Comparison of ENCODE assay signal across 8 mouse cellular contexts in the genomic region with DNA sequence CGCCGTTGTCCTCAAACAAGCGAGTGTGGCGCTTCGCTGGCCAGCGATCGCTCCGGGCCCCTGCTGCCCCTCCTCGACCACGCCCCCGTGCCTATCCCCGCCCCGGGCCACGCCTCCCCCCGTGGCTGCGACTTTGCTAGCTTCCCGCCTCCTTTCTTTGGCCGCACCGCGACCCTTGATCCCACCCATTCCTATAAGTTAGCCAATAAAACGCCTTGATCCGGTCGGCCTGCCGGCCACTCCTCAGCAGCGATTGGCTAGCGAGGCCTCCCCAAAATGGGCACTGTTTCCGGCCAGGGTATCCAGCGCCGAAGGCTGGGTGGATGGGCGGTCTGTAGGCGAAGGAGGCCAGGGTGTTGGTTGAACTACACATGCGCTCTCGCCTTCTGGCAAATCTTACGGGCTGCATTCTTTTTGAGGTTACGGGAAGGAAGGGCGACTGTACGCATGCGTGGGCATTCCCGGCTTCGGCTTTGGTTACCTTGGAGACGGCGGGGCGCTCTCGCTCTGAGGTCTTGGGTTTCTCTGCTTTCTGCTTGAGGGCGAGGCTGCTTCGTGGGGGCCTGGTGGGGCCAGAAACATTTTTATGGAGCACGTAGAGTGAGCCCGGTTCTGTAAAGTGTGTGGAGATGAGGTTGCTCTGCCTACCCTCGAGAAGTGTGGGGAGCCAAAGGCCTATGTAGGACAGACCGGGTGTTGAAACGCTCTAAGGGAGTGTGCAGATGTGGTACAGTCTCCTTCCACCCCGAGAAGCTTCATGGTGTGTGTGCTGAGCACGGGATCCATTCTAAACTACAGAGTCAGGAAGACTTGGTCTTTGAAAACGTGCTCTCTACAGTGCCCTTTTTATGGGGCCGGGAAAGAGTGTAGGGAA. TPM values are rescaled to one million over a fixed set of nuclear protein-coding genes. Genes with fewer than 3 reads are reported as not detected.
DNase-seq lines count a peak whose midpoint lies in the region; ATAC-seq and TF ChIP-seq lines count a peak whose summit lies in the region.

A gene (minus strand): TSS at position 127 of the 874 bp plus-strand sequence.

- H3K9me3 ChIP-seq in CH12.LX (replicated peaks; ENCODE audit: low read length), result no peaks in the 10 kb centered on the region
- no peaks in the 10 kb centered on the region for H3K9me3 ChIP-seq in forebrain, embryonic 11.5 days (ENCODE audit: control insufficient read depth, low read length)
- H3K9me3 ChIP-seq in heart, embryonic 16.5 days (replicated peaks; ENCODE audit: control insufficient read depth, low read length), result no peaks in the 10 kb centered on the region
- H3K9me3 ChIP-seq in liver, embryonic 15.5 days (replicated peaks), result no peaks in the 10 kb centered on the region
- no peaks in the 10 kb centered on the region for H3K9me3 ChIP-seq in neural tube, embryonic 12.5 days

- H3K27ac ChIP-seq in CH12.LX (ENCODE audit: insufficient read depth, low read depth), result peak within 1 kb of the TSS; percentile 53
- peak within 1 kb of the TSS; percentile 93 for H3K27ac ChIP-seq in forebrain, embryonic 11.5 days (ENCODE audit: low read depth, low read length)
- H3K27ac ChIP-seq in heart, embryonic 16.5 days (ENCODE audit: low read length), result peak within 1 kb of the TSS; percentile 90
- peak within 1 kb of the TSS; percentile 65 for H3K27ac ChIP-seq in liver, embryonic 15.5 days (replicated peaks)
- H3K27ac ChIP-seq in neural tube, embryonic 12.5 days, result peak within 1 kb of the TSS; percentile 74; the same call in 1 of the 2 replicates

- H3K4me2 ChIP-seq in CH12.LX (ENCODE audit: insufficient read depth, low read depth, poor library complexity, severe bottlenecking), result peak within 1 kb of the TSS; percentile 76
- H3K4me2 ChIP-seq in forebrain, embryonic 11.5 days (ENCODE audit: low read depth, low read length, severe bottlenecking), result peak within 1 kb of the TSS; percentile 71
- peak within 1 kb of the TSS; percentile 94 for H3K4me2 ChIP-seq in heart, embryonic 16.5 days (ENCODE audit: low read depth, low read length)
- peak within 1 kb of the TSS; percentile 97 for H3K4me2 ChIP-seq in liver, embryonic 15.5 days
- peak within 1 kb of the TSS; percentile 77 for H3K4me2 ChIP-seq in neural tube, embryonic 12.5 days (replicated peaks)

- H3K9ac ChIP-seq in CH12.LX (ENCODE audit: insufficient read depth, low read depth), result peak within 1 kb of the TSS; percentile 65
- peak within 1 kb of the TSS; percentile 63 for H3K9ac ChIP-seq in forebrain, embryonic 11.5 days (ENCODE audit: low read length)
- peak within 1 kb of the TSS; percentile 90 for H3K9ac ChIP-seq in heart, embryonic 16.5 days (ENCODE audit: low read length)
- peak within 1 kb of the TSS; percentile 63 for H3K9ac ChIP-seq in liver, embryonic 15.5 days
- peak within 1 kb of the TSS; percentile 73 for H3K9ac ChIP-seq in neural tube, embryonic 12.5 days

- no peaks in the 10 kb centered on the region for H3K27me3 ChIP-seq in CH12.LX (replicated peaks)
- no peaks in the 10 kb centered on the region for H3K27me3 ChIP-seq in forebrain, embryonic 11.5 days (ENCODE audit: control insufficient read depth, insufficient read depth, low read length)
- H3K27me3 ChIP-seq in heart, embryonic 16.5 days (ENCODE audit: control insufficient read depth, insufficient read depth, low read length), result no peaks in the 10 kb centered on the region
- H3K27me3 ChIP-seq in liver, embryonic 15.5 days, result peaks cover 12% of the 10 kb centered on the region; the same call in 1 of the 2 replicates
- no peaks in the 10 kb centered on the region for H3K27me3 ChIP-seq in neural tube, embryonic 12.5 days (replicated peaks)

- H3K36me3 ChIP-seq in CH12.LX (replicated peaks in 1 of 2; ENCODE audit: control insufficient read depth in 1 of 2, insufficient read depth in 1 of 2, low read length in 1 of 2), result no peaks in the 10 kb centered on the region
- no peaks in the 10 kb centered on the region for H3K36me3 ChIP-seq in forebrain, embryonic 11.5 days (ENCODE audit: control insufficient read depth, insufficient read depth, low read length)
- no peaks in the 10 kb centered on the region for H3K36me3 ChIP-seq in heart, embryonic 16.5 days (ENCODE audit: control insufficient read depth, insufficient read depth)
- no peaks in the 10 kb centered on the region for H3K36me3 ChIP-seq in liver, embryonic 15.5 days (replicated peaks)
- no peaks in the 10 kb centered on the region for H3K36me3 ChIP-seq in neural tube, embryonic 12.5 days

- H3K4me1 ChIP-seq in CH12.LX (ENCODE audit: control insufficient read depth in 1 of 2, insufficient read depth in 2 of 2), result peaks cover 15 to 54% of the 10 kb centered on the region in 2 experiments
- H3K4me1 ChIP-seq in forebrain, embryonic 11.5 days (replicated peaks; ENCODE audit: control insufficient read depth, insufficient read depth, low read length), result peaks cover 14% of the 10 kb centered on the region
- H3K4me1 ChIP-seq in heart, embryonic 16.5 days (ENCODE audit: control insufficient read depth, insufficient read depth, low read length), result peaks cover 27% of the 10 kb centered on the region
- peaks cover 30% of the 10 kb centered on the region for H3K4me1 ChIP-seq in liver, embryonic 15.5 days (replicated peaks)
- peaks cover 37% of the 10 kb centered on the region for H3K4me1 ChIP-seq in neural tube, embryonic 12.5 days

- TF ChIP-seq CTCF in CH12.LX (conservative IDR thresholded peaks at IDR 0.05 in 1 of 2, IDR thresholded peaks at IDR 0.05 in 1 of 2; ENCODE audit: low read depth in 2 of 2, low read length in 2 of 2), result no peak

- H3K79me2 ChIP-seq in CH12.LX (replicated peaks; ENCODE audit: control insufficient read depth, extremely low read depth, insufficient read depth, poor library complexity, severe bottlenecking), result peaks cover 37% of the 10 kb centered on the region

- 1% methylated on average over 55 of the region's 55 CpGs for WGBS in forebrain, embryonic 11.5 days
- WGBS in heart, embryonic 16.5 days, result under 1% methylated on average over 55 of the region's 55 CpGs
- 2% methylated on average over 55 of the region's 55 CpGs for WGBS in liver, embryonic 15.5 days (ENCODE audit: insufficient replicate concordance)
- under 1% methylated on average over 55 of the region's 55 CpGs for WGBS in neural tube, embryonic 12.5 days

- in situ Hi-C loops in CH12.LX (cut with MboI; ENCODE audit: low pct_ligation_motif_present, low pct_unique_long_range_greater_than_20kb, low sequenced_read_pairs), result no loop called here

- DNase-seq in CH12.LX (ENCODE audit: extremely low read depth), result peak; percentile 100
- peak; percentile 95 for DNase-seq in c-Kit-positive CD71-positive TER-119-negative erythroid progenitor cells, embryonic 14.5 days (ENCODE audit: low read depth)
- peak; percentile 100 for DNase-seq in forebrain, embryonic 11.5 days (ENCODE audit: low spot score)
- DNase-seq in kidney, postnatal 36 days, result peak; percentile 99 to 100
- DNase-seq in telencephalon, adult 2 months (ENCODE audit: low read depth, low spot score), result peak; percentile 99

- H3K4me3 ChIP-seq in CH12.LX (replicated peaks in 1 of 3; ENCODE audit: low read depth in 2 of 3, low read length in 2 of 3, poor library complexity in 1 of 3), result peak within 1 kb of the TSS; percentile 63 to 88 (median 81)
- H3K4me3 ChIP-seq in forebrain, embryonic 11.5 days (ENCODE audit: low read depth, low read length), result peak within 1 kb of the TSS; percentile 50
- peak within 1 kb of the TSS; percentile 79 for H3K4me3 ChIP-seq in heart, embryonic 16.5 days (ENCODE audit: low read length)
- H3K4me3 ChIP-seq in liver, embryonic 15.5 days (replicated peaks), result peak within 1 kb of the TSS; percentile 65
- peak within 1 kb of the TSS; percentile 59 for H3K4me3 ChIP-seq in neural tube, embryonic 12.5 days

- TF ChIP-seq RAD21 in CH12.LX (IDR thresholded peaks at IDR 0.05; ENCODE audit: low read depth, low read length), result no peak

- peak; percentile 94 for TF ChIP-seq POLR2A in CH12.LX (IDR thresholded peaks at IDR 0.05; ENCODE audit: low read depth, low read length)

- TF ChIP-seq EP300 in CH12.LX (IDR thresholded peaks at IDR 0.05; ENCODE audit: low read length), result no peak

- peak; percentile 99 for ATAC-seq in forebrain, embryonic 11.5 days (replicated peaks; ENCODE audit: low FRiP score)
- ATAC-seq in heart, embryonic 16.5 days (replicated peaks; ENCODE audit: extremely low read depth, insufficient read depth, low FRiP score), result peak; percentile 97
- ATAC-seq in liver, embryonic 15.5 days (ENCODE audit: insufficient read depth), result peak; percentile 96
- peak; percentile 99 for ATAC-seq in neural tube, embryonic 12.5 days (ENCODE audit: low FRiP score, low read depth)

- dilution Hi-C loops in CH12.LX (cut with MboI; ENCODE audit: extremely low pct_ligation_motif_present, extremely low pct_unique_long_range_greater_than_20kb, low sequenced_read_pairs), result no loop called here

TF ChIP-seq in CH12.LX, 34 proteins besides CTCF, POLR2A, EP300 and RAD21 (continues in another document):
- TF ChIP-seq CHD2 (IDR thresholded peaks at IDR 0.05; ENCODE audit: low read length), result peak; percentile 94
- no peak for TF ChIP-seq JUN (IDR thresholded peaks at IDR 0.05; ENCODE audit: insufficient read depth, low read depth, low read length)
- no peak for TF ChIP-seq ZKSCAN1 (IDR thresholded peaks at IDR 0.05; ENCODE audit: borderline replicate concordance, low read depth, low read length)
- peak; percentile 91; the same call in 1 of the 2 replicates for TF ChIP-seq E2F4 (IDR thresholded peaks at IDR 0.05; ENCODE audit: insufficient replicate concordance, low read depth, low read length)
- peak; percentile 91 for TF ChIP-seq TCF12 (IDR thresholded peaks at IDR 0.05; ENCODE audit: low read depth, low read length)
- TF ChIP-seq KAT2A (IDR thresholded peaks at IDR 0.05; ENCODE audit: insufficient replicate concordance, low read length), result peak; percentile 86; the same call in 1 of the 2 replicates
- no peak for TF ChIP-seq UBTF (IDR thresholded peaks at IDR 0.05; ENCODE audit: low read depth, low read length)
- TF ChIP-seq USF1 (IDR thresholded peaks at IDR 0.05; ENCODE audit: low read depth, low read length), result no peak; the same call in 1 of the 2 replicates
- peak; percentile 59 for TF ChIP-seq HCFC1 (IDR thresholded peaks at IDR 0.05; ENCODE audit: low read depth, low read length)
- peak; percentile 74 for TF ChIP-seq MAX (IDR thresholded peaks at IDR 0.05; ENCODE audit: low read length)
- no peak for TF ChIP-seq RCOR1 (conservative IDR thresholded peaks at IDR 0.05; ENCODE audit: low read depth, low read length)
- peak; percentile 97 for TF ChIP-seq ZMIZ1 (IDR thresholded peaks at IDR 0.05; ENCODE audit: low read depth, low read length)
- TF ChIP-seq MXI1 (IDR thresholded peaks at IDR 0.05; ENCODE audit: low read depth, low read length), result peak; percentile 97

RNA-seq across cellular contexts. Expression of the gene that starts here (rescaled TPM):
- total RNA-seq in CH12.LX (2012; rRNA removed) (9.9 TPM in 2 replicates), CH12.LX (2014; rRNA removed) (4.2 and 4.5 TPM in 2 replicates)
- 9.0 and 11.2 TPM in 2 replicates for polyA plus RNA-seq in CH12.LX (2012; ENCODE audit: insufficient read length, low read depth)
- polyA plus RNA-seq in forebrain, embryonic 11.5 days (2014; fragmentation: Nextera tagmentation; extraction: Ambion mirVana), result 3.8 and 4.6 TPM in 2 replicates
- 3.0 and 4.8 TPM in 2 replicates for polyA plus RNA-seq in heart, embryonic 16.5 days (2015; fragmentation: Nextera tagmentation; extraction: Ambion mirVana)
- 0.47 and 0.77 TPM in 2 replicates for polyA plus RNA-seq in liver, embryonic 15.5 days (2015; fragmentation: Nextera tagmentation; extraction: Ambion mirVana)
- polyA plus RNA-seq in neural tube, embryonic 12.5 days (2016; fragmentation: Nextera tagmentation; extraction: Ambion mirVana), result 3.9 and 4.8 TPM in 2 replicates

Comparison
In these comparisons a context has a peak if more than half of its experiments do, and no peak if none do; other contexts are left out.
1. Peak in every context shown above with its lines: DNase-seq, ATAC-seq, H3K4me3 ChIP-seq and H3K27ac ChIP-seq.
2. Peak in ATAC-seq, H3K4me3 ChIP-seq, H3K27ac ChIP-seq, H3K9ac ChIP-seq and H3K4me2 ChIP-seq in liver, embryonic 15.5 days; RNA of the gene not detected or under 1 TPM.